Mouse (Mus musculus) erythroblast, embryonic 14.5 days (primary cell): ENCODE data around the gene Acvr1.

ENCODE experiments used
- GATA1 ChIP-seq: IDR thresholded peaks from 2 replicates; pipeline ENCODE4 v1.6.1; 2012; ENCODE audit warnings: low read length, inconsistent platforms, mixed read lengths
- TAL1 ChIP-seq: IDR thresholded peaks from 3 replicates; pipeline ENCODE4 v1.6.1; 2012; ENCODE audit warnings: low read length, inconsistent platforms, mixed read lengths

DNA sequence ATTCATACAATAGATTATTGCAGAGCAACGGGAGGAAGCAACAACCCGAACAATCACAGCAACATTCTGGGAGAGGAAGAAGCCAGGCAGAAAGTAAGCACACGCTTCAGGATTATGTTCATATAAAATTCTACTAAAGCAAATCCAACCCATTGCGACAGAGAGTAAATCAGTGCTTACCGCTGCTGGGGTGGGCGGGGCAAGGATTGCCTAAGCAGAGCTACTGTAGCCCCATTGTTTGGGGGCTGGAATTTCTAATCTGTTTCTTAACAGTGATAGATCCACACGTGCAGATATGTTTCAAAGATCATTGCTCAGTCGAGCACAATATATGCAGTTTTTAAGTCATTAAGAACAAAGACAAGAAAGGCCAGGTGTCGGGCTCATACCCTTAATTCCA, 149.3 kb downstream of the Acvr1 start:
- no peak for TF ChIP-seq TAL1
- TF ChIP-seq GATA1, result no peak
